Mouse (Mus musculus) embryonic facial prominence, embryonic 13.5 days (tissue): ENCODE results near the gene Zscan12. TPM values are rescaled to one million over a fixed set of nuclear protein-coding genes. Genes with fewer than 3 reads are reported as not detected.

Source experiments
- ATAC-seq: fragments of 200-750 bp; cut with Nextera tagmentation; 2 replicates; pipeline ENCODE4 v1.8.0; 2017; ENCODE audit warnings: low read depth; ENCODE audit not compliant: insufficient number of reproducible peaks, insufficient read depth, low FRiP score, low TSS enrichment
- H3K27ac ChIP-seq: fragments of 300-500 bp; sonication (generic); 2 replicates; pipeline ENCODE4 v1.5.1; 2015; ENCODE audit warnings: moderate library complexity, mild to moderate bottlenecking, inconsistent platforms
- H3K27me3 ChIP-seq: fragments of 300-500 bp; sonication (generic); 2 replicates; pipeline ENCODE4 v1.6.1; 2015; ENCODE audit warnings: mild to moderate bottlenecking, inconsistent platforms
- H3K36me3 ChIP-seq: fragments of 300-500 bp; sonication (generic); 2 replicates; pipeline ENCODE4 v1.6.1; 2015; ENCODE audit warnings: mild to moderate bottlenecking, inconsistent platforms
- H3K4me1 ChIP-seq: fragments of 300-500 bp; sonication (generic); 2 replicates; pipeline ENCODE4 v1.6.1; 2015; ENCODE audit warnings: inconsistent platforms
- H3K4me2 ChIP-seq: fragments of 300-500 bp; sonication (generic); 2 replicates; pipeline ENCODE4 v1.6.1; 2015; ENCODE audit warnings: moderate library complexity, mild to moderate bottlenecking, inconsistent platforms
- H3K4me3 ChIP-seq: fragments of 300-500 bp; sonication (generic); 2 replicates; pipeline ENCODE4 v1.5.1; 2015; ENCODE audit warnings: mild to moderate bottlenecking, inconsistent platforms
- H3K9ac ChIP-seq: fragments of 300-500 bp; sonication (generic); 2 replicates; pipeline ENCODE4 v1.6.1; 2015; ENCODE audit warnings: mild to moderate bottlenecking, inconsistent platforms
- H3K9me3 ChIP-seq: fragments of 300-500 bp; sonication (generic); 2 replicates; pipeline ENCODE4 v1.6.1; 2016; ENCODE audit warnings: inconsistent platforms
- WGBS: fragments of 180-500 bp; shearing (Covaris S2); methylation state at CpG from one replicate; pipeline ENCODE4 v1.1.7; 2015; ENCODE audit warnings: mixed read lengths; 5-methylcytosine and 5-hydroxymethylcytosine counted together
- polyA plus RNA-seq: library from polyadenylated mRNA; unstranded; fragments of >200 nt; fragmentation: Nextera tagmentation; extraction: Ambion mirVana; gene quantifications from 2 replicates; pipeline ENCODE4 v1.2.1, GENCODE M21; 2015

Zscan12 gene
- polyA plus RNA-seq, 1 experiment from 2014 or later: 13.6 TPM

DNA sequence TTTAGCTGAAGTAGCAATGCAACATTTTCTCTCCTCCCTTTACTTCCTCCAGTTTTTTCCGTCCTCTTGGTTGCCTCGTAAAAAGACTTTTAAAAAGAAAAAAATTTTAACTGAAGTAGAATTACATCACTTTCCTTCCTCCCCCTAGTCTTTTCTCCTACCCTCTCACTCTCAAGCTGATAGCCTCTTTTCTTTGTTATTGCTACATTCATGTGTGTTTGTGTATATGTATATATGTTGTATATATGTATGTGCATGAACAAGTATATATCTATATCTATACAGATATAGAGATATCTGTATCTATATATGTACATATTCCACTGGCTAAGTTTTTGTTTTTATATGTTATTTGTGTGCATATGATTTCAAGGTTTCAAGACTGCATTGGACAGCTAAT, 40.2 kb downstream of the Zscan12 start:
- Histone ChIP-seq H3K27me3 (no peaks in the 10 kb centered on the region), H3K27ac (peak overlapping the region; percentile 63), H3K4me1 (peaks cover 15% of the 10 kb centered on the region), H3K36me3 (peaks cover 12% of the 10 kb centered on the region), H3K4me3 (peak overlapping the region; percentile 83), H3K4me2 (peak overlapping the region; percentile 64), H3K9me3 (no peaks in the 10 kb centered on the region), H3K9ac (peak overlapping the region; percentile 94)
- no peak for ATAC-seq
- WGBS: 0% methylated on average over 2 of the region's 2 CpGs

DNA sequence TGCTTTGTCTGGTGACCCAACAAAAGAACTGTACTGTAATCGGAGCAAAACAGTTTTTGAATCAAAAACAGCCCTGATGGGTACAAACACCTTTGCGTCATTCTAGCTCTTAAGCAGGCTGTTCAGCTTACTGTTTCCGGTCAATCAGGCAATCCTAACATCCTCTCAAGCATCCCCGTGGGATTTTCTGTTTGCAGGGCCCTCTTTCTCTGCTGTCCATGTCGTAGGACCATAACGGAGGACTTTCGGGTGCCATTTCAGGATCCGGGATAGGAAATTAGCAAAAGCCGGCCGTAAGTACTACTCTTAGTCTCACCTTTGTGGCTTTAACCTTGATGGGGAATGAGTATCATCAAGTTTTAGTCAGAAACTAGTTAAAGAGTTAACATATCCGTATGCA, 44.7 kb downstream of the Zscan12 start:
- H3K9ac ChIP-seq: 0 out of 2 replicates have a peak overlapping the region, but pooled peaks have one; percentile 75
- 75% methylated on average over 11 of the region's 11 CpGs for WGBS
- H3K27me3 ChIP-seq: no peaks in the 10 kb centered on the region
- peaks cover 8% of the 10 kb centered on the region for H3K4me1 ChIP-seq
- ATAC-seq: no peak
- H3K27ac ChIP-seq: 0 out of 2 replicates have a peak overlapping the region, but pooled peaks have one; percentile 80
- no peaks in the 10 kb centered on the region for H3K9me3 ChIP-seq
- H3K4me3 ChIP-seq: peak overlapping the region; percentile 53
- no peaks in the 10 kb centered on the region for H3K36me3 ChIP-seq
- peak overlapping the region; percentile 76 for H3K4me2 ChIP-seq

- ATAC-seq: peak; percentile 90
- H3K4me3 ChIP-seq: peak overlapping the region; percentile 53
- H3K9ac ChIP-seq: peak overlapping the region; percentile 75
- peaks cover 8% of the 10 kb centered on the region for H3K4me1 ChIP-seq
- H3K4me2 ChIP-seq: peak overlapping the region; percentile 76
- no peaks in the 10 kb centered on the region for H3K9me3 ChIP-seq
- no peaks in the 10 kb centered on the region for H3K36me3 ChIP-seq
- WGBS: 3% methylated on average over 27 of the region's 27 CpGs
- H3K27me3 ChIP-seq: no peaks in the 10 kb centered on the region
- H3K27ac ChIP-seq: peak overlapping the region; percentile 80
Observed at GRCm38 (mm10) chr13:21407969-21408804, 45.6 kb downstream of the Zscan12 start.

GRCm38 (mm10) chr13:21408805-21409459, 46.3 kb downstream of the Zscan12 start:
- Histone ChIP-seq H3K27ac (peak overlapping the region; percentile 80), H3K9me3 (no peaks in the 10 kb centered on the region), H3K27me3 (no peaks in the 10 kb centered on the region), H3K9ac (peak overlapping the region; percentile 75), H3K4me3 (peak overlapping the region; percentile 53), H3K4me2 (peak overlapping the region; percentile 76), H3K36me3 (no peaks in the 10 kb centered on the region), H3K4me1 (peaks cover 8% of the 10 kb centered on the region)
- ATAC-seq: no peak
- WGBS: 49% methylated on average over 11 of the region's 11 CpGs

- H3K4me3 ChIP-seq: no peak overlapping the region
- H3K27me3 ChIP-seq: no peaks in the 10 kb centered on the region
- H3K4me1 ChIP-seq: no peaks in the 10 kb centered on the region
- 73% methylated on average over 15 of the region's 15 CpGs for WGBS
- ATAC-seq: no peak
- H3K4me2 ChIP-seq: no peak overlapping the region
- H3K36me3 ChIP-seq: no peaks in the 10 kb centered on the region
- H3K9me3 ChIP-seq: no peaks in the 10 kb centered on the region
- no peak overlapping the region for H3K27ac ChIP-seq
- H3K9ac ChIP-seq: no peak overlapping the region
Observed at GRCm38 (mm10) chr13:21414231-21415212, 51.9 kb downstream of the Zscan12 start.

DNA sequence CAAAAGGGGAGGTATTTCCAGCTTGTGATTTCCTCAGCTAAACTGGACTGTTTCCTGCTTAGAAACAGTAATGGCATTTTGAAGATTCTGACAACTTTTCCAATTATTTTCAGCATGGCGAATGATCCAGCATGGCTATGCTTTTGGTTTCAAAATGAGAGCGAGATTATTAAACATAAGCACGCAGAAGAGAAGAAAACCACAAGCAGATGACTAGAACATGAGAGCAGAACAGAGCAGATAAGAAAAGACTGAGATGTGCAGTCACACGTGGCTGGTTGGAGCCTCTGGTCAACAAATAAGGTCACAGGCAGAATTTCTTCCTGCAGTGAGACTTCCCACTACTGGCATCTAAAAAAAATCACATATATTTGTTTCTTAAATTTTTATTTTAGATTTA, 52.6 kb downstream of the Zscan12 start:
- H3K27ac ChIP-seq: no peak overlapping the region
- no peak overlapping the region for H3K4me2 ChIP-seq
- no peaks in the 10 kb centered on the region for H3K9me3 ChIP-seq
- whole genome bisulfite sequencing: 72% methylated on average over 4 of the region's 4 CpGs
- H3K4me3 ChIP-seq: no peak overlapping the region
- no peak overlapping the region for H3K9ac ChIP-seq
- no peaks in the 10 kb centered on the region for H3K36me3 ChIP-seq
- no peaks in the 10 kb centered on the region for H3K27me3 ChIP-seq
- no peak for ATAC-seq
- H3K4me1 ChIP-seq: no peaks in the 10 kb centered on the region

GRCm38 (mm10) chr13:21415750-21416149, 53.1 kb downstream of the Zscan12 start:
- no peak overlapping the region for H3K4me2 ChIP-seq
- no peak overlapping the region for H3K9ac ChIP-seq
- no peaks in the 10 kb centered on the region for H3K36me3 ChIP-seq
- H3K27ac ChIP-seq: no peak overlapping the region
- no peak overlapping the region for H3K4me3 ChIP-seq
- WGBS: 73% methylated on average over 2 of the region's 2 CpGs
- no peaks in the 10 kb centered on the region for H3K9me3 ChIP-seq
- H3K27me3 ChIP-seq: no peaks in the 10 kb centered on the region
- no peak for ATAC-seq
- no peaks in the 10 kb centered on the region for H3K4me1 ChIP-seq

GRCm38 (mm10) chr13:21417298-21418010, 54.8 kb downstream of the Zscan12 start:
- Histone ChIP-seq H3K4me1 (no peaks in the 10 kb centered on the region), H3K4me3 (no peak overlapping the region), H3K36me3 (no peaks in the 10 kb centered on the region), H3K27me3 (no peaks in the 10 kb centered on the region), H3K9me3 (no peaks in the 10 kb centered on the region), H3K27ac (no peak overlapping the region), H3K9ac (no peak overlapping the region), H3K4me2 (no peak overlapping the region)
- ATAC-seq: no peak
- WGBS: 76% methylated on average over 6 of the region's 6 CpGs

- no peaks in the 10 kb centered on the region for H3K36me3 ChIP-seq
- no peak overlapping the region for H3K4me3 ChIP-seq
- no peak overlapping the region for H3K4me2 ChIP-seq
- no peaks in the 10 kb centered on the region for H3K27me3 ChIP-seq
- H3K9me3 ChIP-seq: no peaks in the 10 kb centered on the region
- WGBS: 64% methylated on average over 6 of the region's 6 CpGs
- no peak overlapping the region for H3K9ac ChIP-seq
- no peak for ATAC-seq
- H3K27ac ChIP-seq: no peak overlapping the region
- no peaks in the 10 kb centered on the region for H3K4me1 ChIP-seq
Observed at GRCm38 (mm10) chr13:21418865-21419264, 56.2 kb downstream of the Zscan12 start.
